Mouse (Mus musculus) small intestine, adult 2 months (tissue): ENCODE measurements around the gene Slc34a3.

Experiments used
- CTCF ChIP-seq: fragments of 200-500 bp; IDR thresholded peaks from 2 replicates; pipeline ENCODE4 v1.5.1; 2012; ENCODE audit warnings: low read depth, mild to moderate bottlenecking, control low read depth, inconsistent platforms, low read length, moderate library complexity, mixed read lengths; ENCODE audit not compliant: insufficient replicate concordance, insufficient read length; ENCODE audit errors: extremely low read depth
- POLR2A ChIP-seq: fragments of 200-500 bp; IDR thresholded peaks from 2 replicates; pipeline ENCODE4 v1.6.1; 2012; ENCODE audit warnings: low read depth, mild to moderate bottlenecking, control low read depth, inconsistent platforms, low read length, moderate library complexity

- TF ChIP-seq CTCF, result no peak
- no peak for TF ChIP-seq POLR2A
These were observed 10.0 kb upstream of the Slc34a3 start for GRCm38 (mm10) chr2:25244144-25244543.
